11 mouse cellular contexts compared by ENCODE assay signal in the genomic region with DNA sequence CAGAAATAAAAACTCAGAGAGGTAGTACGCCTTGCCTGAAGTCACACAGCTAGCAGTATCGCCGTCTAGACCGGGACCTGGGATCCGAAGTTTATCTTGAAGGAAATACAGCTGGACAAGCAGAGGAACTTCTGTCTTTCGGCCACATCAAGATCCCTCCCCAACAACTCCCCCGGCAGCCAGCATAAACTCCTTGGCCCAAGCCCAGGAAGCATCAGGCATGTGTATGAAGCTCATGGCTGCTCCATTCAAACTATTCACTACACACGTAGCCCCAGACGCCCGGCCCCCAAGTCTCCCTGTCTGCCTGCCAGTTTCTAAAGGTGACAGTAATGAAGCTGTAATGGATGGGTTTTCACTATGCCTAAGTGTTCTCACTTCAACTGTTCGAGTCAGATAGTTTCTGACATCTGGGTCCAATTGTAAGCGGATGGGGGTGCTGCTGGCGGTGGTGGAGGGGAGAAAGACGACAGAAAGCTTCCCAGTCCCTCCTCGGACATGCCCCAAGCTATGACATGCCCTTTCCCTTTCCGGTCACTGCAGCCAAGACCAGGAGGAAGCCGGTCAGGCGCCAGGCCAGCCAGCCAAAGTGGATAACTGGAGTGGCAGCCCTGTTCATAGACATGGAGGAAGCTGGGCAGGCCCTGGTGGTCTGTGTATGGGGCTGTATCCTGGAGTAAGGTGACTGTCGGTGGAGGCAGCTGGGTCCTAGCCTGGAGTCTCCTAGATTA. TPM values are rescaled to one million over a fixed set of nuclear protein-coding genes. Genes with fewer than 3 reads are reported as not detected.
A peak's percentile ranks its signal among the peaks of the same experiment; 100 is the strongest.
DNase-seq lines count a peak whose midpoint lies in the region; ATAC-seq lines count a peak whose summit lies in the region.
"Had no signal": no experiment of that assay in that cellular context is flagged by ENCODE, and none has a peak within 500 bp of the region (broad histone marks: within the 10 kb centered on the region; RNA-seq: fewer than 3 reads in every experiment).

No protein-coding gene starts in this region.

- H3K4me1 ChIP-seq in kidney, embryonic 16.5 days (ENCODE audit: insufficient read depth, low read length), result peaks cover 35% of the 10 kb centered on the region
- H3K4me1 ChIP-seq in lung, embryonic 16.5 days (replicated peaks; ENCODE audit: control insufficient read depth, insufficient read depth, low read length), result peaks cover 27% of the 10 kb centered on the region
- H3K4me1 ChIP-seq in midbrain, embryonic 15.5 days, result no peaks in the 10 kb centered on the region

- H3K4me2 ChIP-seq in kidney, embryonic 16.5 days (replicated peaks; ENCODE audit: low read depth, low read length), result no peak overlapping the region
- peak overlapping the region; percentile 25 for H3K4me2 ChIP-seq in lung, embryonic 16.5 days (ENCODE audit: low read depth, low read length)
- H3K4me2 ChIP-seq in midbrain, embryonic 15.5 days, result no peak overlapping the region
- H3K4me2 ChIP-seq: limb, embryonic 12.5 days had no signal

- H3K4me3 ChIP-seq in kidney, embryonic 16.5 days (ENCODE audit: low read length), result no peak overlapping the region
- H3K4me3 ChIP-seq in lung, embryonic 16.5 days (ENCODE audit: low read length), result no peak overlapping the region
- H3K4me3 ChIP-seq in midbrain, embryonic 15.5 days, result no peak overlapping the region
- H3K4me3 ChIP-seq: limb, embryonic 12.5 days had no signal

- H3K9me3 ChIP-seq in kidney, embryonic 16.5 days (ENCODE audit: low read length), result 0 out of 2 replicates have a peak, but pooled peaks cover under 1% of the 10 kb centered on the region
- no peaks in the 10 kb centered on the region for H3K9me3 ChIP-seq in lung, embryonic 16.5 days (ENCODE audit: control insufficient read depth, low read length)
- no peaks in the 10 kb centered on the region for H3K9me3 ChIP-seq in midbrain, embryonic 15.5 days
- H3K9me3 ChIP-seq: limb, embryonic 12.5 days had no signal

- WGBS in kidney, embryonic 16.5 days, result 41% methylated on average over 19 of the region's 19 CpGs
- 25% methylated on average over 19 of the region's 19 CpGs for WGBS in lung, embryonic 16.5 days
- WGBS in midbrain, embryonic 15.5 days, result 69% methylated on average over 19 of the region's 19 CpGs

- DNase-seq in kidney, adult 18-20 months, result peak; percentile 41
- peak; percentile 27 for DNase-seq in embryo, embryonic 9.5 days (ENCODE audit: extremely low spot score)
- peak; percentile 33 to 64 for DNase-seq in heart, postnatal 14 days
- no peak for DNase-seq in right cerebral cortex, postnatal 14 days

- no peak overlapping the region for H3K9ac ChIP-seq in kidney, embryonic 16.5 days (replicated peaks; ENCODE audit: low read length)
- H3K9ac ChIP-seq in lung, embryonic 16.5 days (ENCODE audit: low read length), result peak overlapping the region; percentile 20; the same call in 1 of the 2 replicates
- no peak overlapping the region for H3K9ac ChIP-seq in midbrain, embryonic 15.5 days
- H3K9ac ChIP-seq: limb, embryonic 12.5 days had no signal

- H3K27me3 ChIP-seq in kidney, embryonic 16.5 days (ENCODE audit: insufficient read depth, low read length), result peaks cover 5% of the 10 kb centered on the region; the same call in 1 of the 2 replicates
- H3K27me3 ChIP-seq in lung, embryonic 16.5 days (ENCODE audit: control insufficient read depth, insufficient read depth, low read depth, low read length), result no peaks in the 10 kb centered on the region
- H3K27me3 ChIP-seq in midbrain, embryonic 15.5 days (replicated peaks), result no peaks in the 10 kb centered on the region

- H3K36me3 ChIP-seq in kidney, embryonic 16.5 days (ENCODE audit: insufficient read depth, low read length), result no peaks in the 10 kb centered on the region
- H3K36me3 ChIP-seq in lung, embryonic 16.5 days (ENCODE audit: control insufficient read depth, insufficient read depth, low read length), result no peaks in the 10 kb centered on the region
- H3K36me3 ChIP-seq in midbrain, embryonic 15.5 days (replicated peaks), result no peaks in the 10 kb centered on the region
- H3K36me3 ChIP-seq: limb, embryonic 12.5 days had no signal

- H3K27ac ChIP-seq in kidney, embryonic 16.5 days (ENCODE audit: low read length), result no peak overlapping the region
- peak overlapping the region; percentile 68 for H3K27ac ChIP-seq in lung, embryonic 16.5 days (ENCODE audit: low read length)
- no peak overlapping the region for H3K27ac ChIP-seq in midbrain, embryonic 15.5 days
- H3K27ac ChIP-seq: limb, embryonic 12.5 days had no signal

- intact Hi-C loops in heart, postnatal 14 days (cut with DNase I), result no loop called here

- no peak for ATAC-seq in kidney, embryonic 16.5 days (ENCODE audit: low FRiP score, low TSS enrichment)
- peak; percentile 83 for ATAC-seq in lung, embryonic 16.5 days (ENCODE audit: low read depth)
- no peak for ATAC-seq in cerebellum, adult (ENCODE audit: insufficient number of reproducible peaks, low FRiP score, low TSS enrichment)
- ATAC-seq in midbrain, embryonic 15.5 days (replicated peaks), result no peak

RNA-seq across cellular contexts. Expression of a gene that starts 45.1 kb away (rescaled TPM):
- polyA plus RNA-seq in kidney, embryonic 16.5 days (2015; fragmentation: Nextera tagmentation; extraction: Ambion mirVana), result 6.7 and 6.8 TPM in 2 replicates
- total RNA-seq in heart, postnatal 14 days (2021), result 1 to 10 TPM; 1.3 to 1.8 TPM
- 25.7 and 26.5 TPM in 2 replicates for polyA plus RNA-seq in lung, embryonic 16.5 days (2015; fragmentation: Nextera tagmentation; extraction: Ambion mirVana)
- polyA plus RNA-seq in midbrain, embryonic 15.5 days (2015; fragmentation: Nextera tagmentation; extraction: Ambion mirVana), result 1.9 and 2.9 TPM in 2 replicates
- total RNA-seq: common myeloid progenitor, adult 5-6 weeks; neutrophil, adult 5-6 weeks had no signal
